Mouse (Mus musculus) hematopoietic stem cell, adult 5-6 weeks (primary cell): ENCODE measurements around the gene Tnfrsf1b. TPM values are rescaled to one million over a fixed set of nuclear protein-coding genes. Genes with fewer than 3 reads are reported as not detected.

Experiments
- ATAC-seq, 2 experiments: fragments of 125-278 bp in 1 of 2; replicated peaks in 1 of 2; 2 replicates each; pipeline ENCODE4 v1.8.0; 2016 to 2017; ENCODE audit warnings: inconsistent platforms in 2 of 2, mild to moderate bottlenecking in 2 of 2, moderate number of reproducible peaks in 2 of 2, low read depth in 1 of 2, moderate TSS enrichment in 1 of 2; ENCODE audit not compliant: low FRiP score in 2 of 2, poor library complexity in 2 of 2, severe bottlenecking in 2 of 2, insufficient read depth in 1 of 2, low TSS enrichment in 1 of 2
- total RNA-seq: library from RNA; stranded (forward); fragments of 172-1452, 232-1000 nt; gene quantifications from 2 replicates; pipeline ENCODE4 v1.2.3, GENCODE M21; 2017

The Tnfrsf1b gene
- 21.4 and 40.0 TPM in 2 replicates for total RNA-seq

- ATAC-seq, result peak; percentile 74 to 86
Measured at GRCm38 (mm10) chr4:145246173-145247011, at the start of gene Tnfrsf1b. Gene Tnfrsf1b, minus strand, starts transcription at chr4:145246870.

GRCm38 (mm10) chr4:145295589-145296300 is 49.1 kb upstream of the Tnfrsf1b start:
- ATAC-seq, result peak; percentile 40 to 44; a peak in 3 of 4 replicates

GRCm38 (mm10) chr4:145294588-145294987 is 47.9 kb upstream of the Tnfrsf1b start:
- ATAC-seq, result peak in 1 of 2 experiments; percentile 22; a peak in 1 of 4 replicates

GRCm38 (mm10) chr4:145286369-145287120 is 39.9 kb upstream of the Tnfrsf1b start:
- peak; percentile 92 to 94 for ATAC-seq

GRCm38 (mm10) chr4:145284675-145285074 is 38.0 kb upstream of the Tnfrsf1b start:
- ATAC-seq, result no peak

GRCm38 (mm10) chr4:145283441-145283840 is 36.8 kb upstream of the Tnfrsf1b start:
- ATAC-seq, result no peak

GRCm38 (mm10) chr4:145280966-145281365 is 34.3 kb upstream of the Tnfrsf1b start:
- ATAC-seq, result no peak

- no peak for ATAC-seq
Measured at GRCm38 (mm10) chr4:145278724-145279370, 32.2 kb upstream of the Tnfrsf1b start.

GRCm38 (mm10) chr4:145278231-145278630 is 31.6 kb upstream of the Tnfrsf1b start:
- peak in 1 of 2 experiments; percentile 9; a peak in 1 of 4 replicates for ATAC-seq

- peak; percentile 77 to 87 for ATAC-seq
Measured at GRCm38 (mm10) chr4:145276368-145277249, 29.9 kb upstream of the Tnfrsf1b start.

GRCm38 (mm10) chr4:145274887-145275286 is 28.2 kb upstream of the Tnfrsf1b start:
- ATAC-seq, result no peak

- ATAC-seq, result no peak
Measured at GRCm38 (mm10) chr4:145273923-145274322, 27.3 kb upstream of the Tnfrsf1b start.

GRCm38 (mm10) chr4:145272763-145273162 is 26.1 kb upstream of the Tnfrsf1b start:
- ATAC-seq, result no peak

- ATAC-seq, result no peak
Measured at GRCm38 (mm10) chr4:145271634-145272033, 25.0 kb upstream of the Tnfrsf1b start.

GRCm38 (mm10) chr4:145270136-145270535 is 23.5 kb upstream of the Tnfrsf1b start:
- peak; percentile 41 to 42; a peak in 3 of 4 replicates for ATAC-seq

- ATAC-seq, result peak; percentile 50 to 63
Measured at GRCm38 (mm10) chr4:145267631-145268110, 21.0 kb upstream of the Tnfrsf1b start.
